Mouse (Mus musculus) liver, postnatal 0 days (tissue): Measurements from ENCODE around the gene Nup107. TPM values are rescaled to one million over a fixed set of nuclear protein-coding genes. Genes with fewer than 3 reads are reported as not detected.

Experiments used
- ATAC-seq: fragments of 200-750 bp; cut with Nextera tagmentation; 2 replicates; pipeline ENCODE4 v1.8.0; 2017; ENCODE audit warnings: mild to moderate bottlenecking, moderate library complexity
- DNase-seq: peaks from one replicate; pipeline ENCODE4 v3.0.0-alpha.2; 2016
- H3K27ac ChIP-seq: fragments of 300-500 bp; sonication (generic); 2 replicates; pipeline ENCODE4 v1.5.1; 2014; ENCODE audit warnings: antibody characterized with exemption, moderate library complexity, mild to moderate bottlenecking, low read depth
- H3K27me3 ChIP-seq: fragments of 300-500 bp; sonication (generic); 2 replicates; pipeline ENCODE4 v1.6.1; 2014; ENCODE audit warnings: low read length, control low read depth, mixed read lengths; ENCODE audit not compliant: insufficient read depth
- H3K36me3 ChIP-seq: fragments of 300-500 bp; sonication (generic); replicated peaks from 2 replicates; pipeline ENCODE4 v1.6.1; 2014; ENCODE audit warnings: mild to moderate bottlenecking, control low read depth, low read length, moderate library complexity, mixed read lengths; ENCODE audit not compliant: insufficient read depth
- H3K4me1 ChIP-seq: fragments of 300-500 bp; sonication (generic); 2 replicates; pipeline ENCODE4 v1.6.1; 2014; ENCODE audit warnings: antibody characterized with exemption, mild to moderate bottlenecking, control low read depth; ENCODE audit not compliant: insufficient read depth
- H3K4me2 ChIP-seq: fragments of 300-500 bp; sonication (generic); 2 replicates; pipeline ENCODE4 v1.6.1; 2014; ENCODE audit warnings: low read depth, mild to moderate bottlenecking, low read length, moderate library complexity, mixed read lengths
- H3K4me3 ChIP-seq: fragments of 300-500 bp; sonication (generic); 2 replicates; pipeline ENCODE4 v1.5.1; 2014; ENCODE audit warnings: low read depth, low read length
- H3K9ac ChIP-seq: fragments of 300-500 bp; sonication (generic); replicated peaks from 2 replicates; pipeline ENCODE4 v1.6.1; 2014; ENCODE audit warnings: mild to moderate bottlenecking, moderate library complexity
- H3K9me3 ChIP-seq: fragments of 300-500 bp; sonication (generic); 2 replicates; pipeline ENCODE4 v1.6.1; 2016; ENCODE audit warnings: mild to moderate bottlenecking, control low read depth, low read length, mixed read lengths
- CTCF ChIP-seq: sonication (generic); IDR thresholded peaks from 2 replicates; pipeline ENCODE4 v1.5.1; 2016; ENCODE audit warnings: antibody characterized with exemption, low read depth
- EP300 ChIP-seq: IDR thresholded peaks from 2 replicates; pipeline ENCODE4 v1.6.1; 2016; ENCODE audit warnings: antibody characterized with exemption, low read depth, mild to moderate bottlenecking
- WGBS: fragments of 180-500 bp; shearing (Covaris S2); extraction: QIAGEN DNeasy Blood & Tissue Kit; methylation state at CpG from one replicate; pipeline ENCODE4 v1.1.7; 2014; ENCODE audit not compliant: insufficient replicate concordance; 5-methylcytosine and 5-hydroxymethylcytosine counted together
- polyA plus RNA-seq: library from polyadenylated mRNA; unstranded; fragments of >200 nt; fragmentation: Nextera tagmentation; extraction: Ambion mirVana; gene quantifications from 2 replicates; pipeline ENCODE4 v1.2.1, GENCODE M21; 2015

Gene Nup107
- polyA plus RNA-seq, 1 experiment from 2014 or later, result 15.0 TPM

GRCm38 (mm10) chr10:117755799-117756467 is 36.6 kb downstream of the Nup107 start:
- no peaks in the 10 kb centered on the region for H3K27me3 ChIP-seq
- TF ChIP-seq CTCF (no peak), EP300 (no peak)
- peak overlapping the region; percentile 45; the same call in 1 of the 2 replicates for H3K4me2 ChIP-seq
- DNase-seq, result no peak
- H3K9me3 ChIP-seq, result no peaks in the 10 kb centered on the region
- peak; percentile 12; the same call in 1 of the 2 replicates for ATAC-seq
- no peak overlapping the region for H3K9ac ChIP-seq
- H3K4me1 ChIP-seq, result 0 out of 2 replicates have a peak, but pooled peaks cover 3% of the 10 kb centered on the region
- H3K4me3 ChIP-seq, result 0 out of 2 replicates have a peak overlapping the region, but pooled peaks have one; percentile 4
- 72% methylated on average over 11 of the region's 11 CpGs for WGBS
- peaks cover 74% of the 10 kb centered on the region for H3K36me3 ChIP-seq
- H3K27ac ChIP-seq, result peak overlapping the region; percentile 72

- Histone ChIP-seq H3K9ac (no peak overlapping the region), H3K4me3 (peak overlapping the region; percentile 4; the same call in 1 of the 2 replicates), H3K27me3 (no peaks in the 10 kb centered on the region), H3K9me3 (no peaks in the 10 kb centered on the region), H3K27ac (peak overlapping the region; percentile 72), H3K4me1 (0 out of 2 replicates have a peak, but pooled peaks cover 3% of the 10 kb centered on the region), H3K36me3 (peaks cover 69% of the 10 kb centered on the region), H3K4me2 (peak overlapping the region; percentile 45)
- DNase-seq (peak; percentile 26), ATAC-seq (peak; percentile 62)
- TF ChIP-seq EP300 (no peak), CTCF (no peak)
- WGBS, result 40% methylated on average over 13 of the region's 13 CpGs
Observed at GRCm38 (mm10) chr10:117755086-117755798, 37.3 kb downstream of the Nup107 start.

GRCm38 (mm10) chr10:117754609-117754940 is 37.9 kb downstream of the Nup107 start:
- H3K27ac ChIP-seq, result peak overlapping the region; percentile 72

GRCm38 (mm10) chr10:117753711-117754608 is 38.5 kb downstream of the Nup107 start:
- H3K36me3 ChIP-seq, result peaks cover 66% of the 10 kb centered on the region
- H3K27ac ChIP-seq, result peak overlapping the region; percentile 72; the same call in 1 of the 2 replicates
- WGBS, result 92% methylated on average over 8 of the region's 8 CpGs
- DNase-seq, result no peak
- H3K4me3 ChIP-seq, result no peak overlapping the region
- H3K9me3 ChIP-seq, result 0 out of 2 replicates have a peak, but pooled peaks cover 5% of the 10 kb centered on the region
- no peak overlapping the region for H3K4me2 ChIP-seq
- H3K4me1 ChIP-seq, result 0 out of 2 replicates have a peak, but pooled peaks cover 3% of the 10 kb centered on the region
- no peak for ATAC-seq
- H3K9ac ChIP-seq, result no peak overlapping the region
- H3K27me3 ChIP-seq, result no peaks in the 10 kb centered on the region
- TF ChIP-seq CTCF (no peak), EP300 (no peak)

More at GRCm38 (mm10) chr10:117754609-117754940, 37.9 kb downstream of the Nup107 start:
- TF ChIP-seq CTCF (no peak), EP300 (no peak)
- DNase-seq (no peak), ATAC-seq (no peak)
- Histone ChIP-seq H3K9ac (no peak overlapping the region), H3K36me3 (peaks cover 68% of the 10 kb centered on the region), H3K4me1 (0 out of 2 replicates have a peak, but pooled peaks cover 3% of the 10 kb centered on the region), H3K27me3 (no peaks in the 10 kb centered on the region), H3K9me3 (0 out of 2 replicates have a peak, but pooled peaks cover 5% of the 10 kb centered on the region), H3K4me3 (no peak overlapping the region), H3K4me2 (no peak overlapping the region)
- 78% methylated on average over 7 of the region's 7 CpGs for WGBS

GRCm38 (mm10) chr10:117752851-117753647 is 39.5 kb downstream of the Nup107 start:
- Histone ChIP-seq H3K9me3 (0 out of 2 replicates have a peak, but pooled peaks cover 5% of the 10 kb centered on the region), H3K36me3 (peaks cover 60% of the 10 kb centered on the region), H3K4me1 (0 out of 2 replicates have a peak, but pooled peaks cover 3% of the 10 kb centered on the region), H3K4me2 (no peak overlapping the region), H3K27ac (no peak overlapping the region), H3K9ac (no peak overlapping the region), H3K27me3 (no peaks in the 10 kb centered on the region), H3K4me3 (no peak overlapping the region)
- ATAC-seq (no peak), DNase-seq (no peak)
- 92% methylated on average over 5 of the region's 5 CpGs for WGBS
- TF ChIP-seq EP300 (no peak), CTCF (no peak)
